Mouse (Mus musculus): ENCODE data around the gene Bicra. TPM values are rescaled to one million over a fixed set of nuclear protein-coding genes. Genes with fewer than 3 reads are reported as not detected.

Gene Bicra
- polyA plus RNA-seq, 1 experiment from 2014 or later, result 5.0 TPM

DNA sequence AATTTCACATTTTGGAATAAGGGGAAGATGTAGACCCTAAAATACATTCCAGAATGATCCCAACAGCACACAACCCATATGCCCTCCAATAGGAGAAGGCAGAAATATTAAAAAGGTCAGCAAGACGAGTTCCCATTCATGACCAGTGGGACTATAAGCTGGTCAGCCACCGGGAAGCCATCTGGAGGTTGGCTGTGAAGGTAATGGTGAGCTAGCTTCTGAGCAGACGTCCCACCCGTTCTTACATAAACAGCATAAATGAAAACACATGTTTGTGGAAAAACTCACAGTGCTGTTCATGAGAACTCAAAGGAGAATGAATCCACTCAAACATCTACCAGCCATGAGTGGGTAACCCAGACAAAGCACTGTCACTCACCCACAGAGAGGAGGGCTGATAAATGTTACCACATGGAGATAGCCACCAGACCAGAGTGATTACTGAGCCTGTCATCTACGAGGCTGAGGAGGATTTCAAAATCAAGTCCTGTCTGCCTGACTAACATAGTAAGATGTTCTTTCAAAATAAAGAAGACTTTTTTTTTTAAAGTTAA is 33.9 kb downstream of the Bicra start:
- Histone ChIP-seq H3K27me3 (ENCODE audit: control insufficient read depth, insufficient read depth, low read length) (no peaks in the 10 kb centered on the region), H3K4me3 (ENCODE audit: control insufficient read depth in 1 of 2, insufficient read depth in 1 of 2, low read depth in 1 of 2, low read length in 2 of 2) (no peak overlapping the region), H3K9me3 (ENCODE audit: control insufficient read depth, low read length) (no peaks in the 10 kb centered on the region), H3K4me1 (ENCODE audit: control insufficient read depth in 2 of 2, insufficient read depth in 2 of 2, low read length in 2 of 2) (peaks cover 4 to 33% of the 10 kb centered on the region in 2 experiments; a peak in 3 of 4 replicates), H3K9ac (ENCODE audit: low read length) (no peak overlapping the region), H3K4me2 (ENCODE audit: low read length) (no peak overlapping the region), H3K36me3 (ENCODE audit: control insufficient read depth, insufficient read depth, low read length) (0 out of 2 replicates have a peak, but pooled peaks cover 6% of the 10 kb centered on the region), H3K27ac (replicated peaks in 1 of 2; ENCODE audit: control insufficient read depth in 1 of 2, insufficient read depth in 1 of 2, low read depth in 2 of 2, low read length in 2 of 2) (no peak overlapping the region)
- no peak for ATAC-seq (ENCODE audit: insufficient number of reproducible peaks, insufficient read depth, low FRiP score, low read depth)
- WGBS, result 83% methylated on average over 5 of the region's 5 CpGs

- no peak overlapping the region for H3K9ac ChIP-seq (ENCODE audit: low read length)
- H3K27me3 ChIP-seq (ENCODE audit: control insufficient read depth, insufficient read depth, low read length), result no peaks in the 10 kb centered on the region
- ATAC-seq (ENCODE audit: insufficient number of reproducible peaks, insufficient read depth, low FRiP score, low read depth), result no peak
- no peak overlapping the region for H3K4me3 ChIP-seq (ENCODE audit: control insufficient read depth in 1 of 2, insufficient read depth in 1 of 2, low read depth in 1 of 2, low read length in 2 of 2)
- H3K4me1 ChIP-seq (ENCODE audit: control insufficient read depth in 2 of 2, insufficient read depth in 2 of 2, low read length in 2 of 2), result peaks cover 4 to 33% of the 10 kb centered on the region in 2 experiments; a peak in 3 of 4 replicates
- no peak overlapping the region for H3K27ac ChIP-seq (replicated peaks in 1 of 2; ENCODE audit: control insufficient read depth in 1 of 2, insufficient read depth in 1 of 2, low read depth in 2 of 2, low read length in 2 of 2)
- H3K36me3 ChIP-seq (ENCODE audit: control insufficient read depth, insufficient read depth, low read length), result 0 out of 2 replicates have a peak, but pooled peaks cover 6% of the 10 kb centered on the region
- no peaks in the 10 kb centered on the region for H3K9me3 ChIP-seq (ENCODE audit: control insufficient read depth, low read length)
- WGBS, result 77% methylated on average over 11 of the region's 11 CpGs
- H3K4me2 ChIP-seq (ENCODE audit: low read length), result no peak overlapping the region
Measured at GRCm38 (mm10) chr7:16012576-16013263, 35.0 kb downstream of the Bicra start.

DNA sequence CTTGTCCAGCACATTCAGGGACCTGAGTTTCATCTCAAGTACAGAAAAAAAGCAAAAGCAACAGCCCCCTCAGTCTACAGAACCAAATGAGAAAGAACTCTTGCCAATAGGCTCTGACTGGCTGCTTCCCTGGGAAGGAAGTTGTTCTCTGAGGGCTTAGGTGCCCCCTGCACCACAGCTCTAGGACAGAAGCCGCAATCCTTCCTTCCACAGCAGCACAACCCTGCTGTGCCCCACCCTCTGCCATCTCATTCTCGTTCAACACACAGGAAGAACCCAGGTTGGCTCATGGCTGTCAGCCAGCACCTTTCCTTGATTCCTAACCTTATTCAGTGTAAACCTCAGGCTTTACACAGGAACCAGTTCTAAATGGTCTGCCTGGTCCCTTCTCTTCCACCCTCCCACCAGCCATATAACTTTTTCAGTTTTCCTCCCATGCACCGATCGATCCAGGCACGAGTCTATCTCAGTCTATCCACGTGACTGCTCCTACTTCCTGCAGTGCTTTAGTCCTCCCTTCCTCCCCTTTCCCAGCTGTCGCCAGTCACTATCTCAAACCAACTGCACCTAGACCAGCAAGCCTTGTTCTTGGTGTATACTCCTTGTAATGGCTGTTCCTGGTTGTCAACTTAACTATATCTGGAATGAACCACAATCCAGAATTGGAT is 36.2 kb downstream of the Bicra start:
- Histone ChIP-seq H3K36me3 (ENCODE audit: control insufficient read depth, insufficient read depth, low read length) (0 out of 2 replicates have a peak, but pooled peaks cover 6% of the 10 kb centered on the region), H3K27ac (replicated peaks in 1 of 2; ENCODE audit: control insufficient read depth in 1 of 2, insufficient read depth in 1 of 2, low read depth in 2 of 2, low read length in 2 of 2) (no peak overlapping the region), H3K9me3 (ENCODE audit: control insufficient read depth, low read length) (no peaks in the 10 kb centered on the region), H3K4me3 (ENCODE audit: control insufficient read depth in 1 of 2, insufficient read depth in 1 of 2, low read depth in 1 of 2, low read length in 2 of 2) (no peak overlapping the region), H3K4me1 (ENCODE audit: control insufficient read depth in 2 of 2, insufficient read depth in 2 of 2, low read length in 2 of 2) (peaks cover 4 to 33% of the 10 kb centered on the region in 2 experiments; a peak in 3 of 4 replicates), H3K4me2 (ENCODE audit: low read length) (no peak overlapping the region), H3K27me3 (ENCODE audit: control insufficient read depth, insufficient read depth, low read length) (no peaks in the 10 kb centered on the region), H3K9ac (ENCODE audit: low read length) (0 out of 2 replicates have a peak overlapping the region, but pooled peaks have one; percentile 11)
- ATAC-seq (ENCODE audit: insufficient number of reproducible peaks, insufficient read depth, low FRiP score, low read depth), result no peak
- 67% methylated on average over 7 of the region's 7 CpGs for WGBS

- Histone ChIP-seq H3K27ac (replicated peaks in 1 of 2; ENCODE audit: control insufficient read depth in 1 of 2, insufficient read depth in 1 of 2, low read depth in 2 of 2, low read length in 2 of 2) (no peak overlapping the region), H3K4me1 (ENCODE audit: control insufficient read depth in 2 of 2, insufficient read depth in 2 of 2, low read length in 2 of 2) (peaks cover 4 to 32% of the 10 kb centered on the region in 2 experiments; a peak in 3 of 4 replicates), H3K4me2 (ENCODE audit: low read length) (no peak overlapping the region), H3K36me3 (ENCODE audit: control insufficient read depth, insufficient read depth, low read length) (peaks cover 11% of the 10 kb centered on the region; the same call in 1 of the 2 replicates), H3K4me3 (ENCODE audit: control insufficient read depth in 1 of 2, insufficient read depth in 1 of 2, low read depth in 1 of 2, low read length in 2 of 2) (no peak overlapping the region), H3K27me3 (ENCODE audit: control insufficient read depth, insufficient read depth, low read length) (no peaks in the 10 kb centered on the region), H3K9ac (ENCODE audit: low read length) (no peak overlapping the region), H3K9me3 (ENCODE audit: control insufficient read depth, low read length) (no peaks in the 10 kb centered on the region)
- ATAC-seq (ENCODE audit: insufficient number of reproducible peaks, insufficient read depth, low FRiP score, low read depth), result no peak
- 47% methylated on average over 5 of the region's 5 CpGs for WGBS
Measured at GRCm38 (mm10) chr7:16010649-16011048, 37.1 kb downstream of the Bicra start.

DNA sequence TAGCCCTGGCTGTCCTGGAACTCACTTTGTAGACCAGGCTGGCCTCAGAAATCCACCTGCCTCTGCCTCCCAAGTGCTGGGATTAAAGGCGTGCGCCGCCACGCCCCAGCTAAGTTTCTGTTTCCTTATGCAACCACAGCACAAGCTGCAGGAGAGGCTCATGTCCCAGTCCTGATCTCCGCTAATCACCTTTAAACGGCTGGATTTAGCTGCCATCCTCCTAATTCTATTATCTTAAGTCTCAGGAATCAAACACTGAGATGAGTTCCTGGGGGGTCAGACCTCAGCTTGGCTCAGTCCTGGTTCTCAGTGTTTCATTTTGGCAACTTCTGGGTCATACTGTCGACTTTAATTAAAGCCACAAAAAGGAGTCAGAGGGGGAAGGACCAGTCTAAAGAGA is 38.1 kb downstream of the Bicra start:
- Histone ChIP-seq H3K27me3 (ENCODE audit: control insufficient read depth, insufficient read depth, low read length) (no peaks in the 10 kb centered on the region), H3K4me3 (ENCODE audit: control insufficient read depth in 1 of 2, insufficient read depth in 1 of 2, low read depth in 1 of 2, low read length in 2 of 2) (no peak overlapping the region), H3K36me3 (ENCODE audit: control insufficient read depth, insufficient read depth, low read length) (peaks cover 11% of the 10 kb centered on the region; the same call in 1 of the 2 replicates), H3K9ac (ENCODE audit: low read length) (no peak overlapping the region), H3K4me1 (ENCODE audit: control insufficient read depth in 2 of 2, insufficient read depth in 2 of 2, low read length in 2 of 2) (peaks cover 5 to 26% of the 10 kb centered on the region in 2 experiments; a peak in 3 of 4 replicates), H3K27ac (replicated peaks in 1 of 2; ENCODE audit: control insufficient read depth in 1 of 2, insufficient read depth in 1 of 2, low read depth in 2 of 2, low read length in 2 of 2) (no peak overlapping the region), H3K9me3 (ENCODE audit: control insufficient read depth, low read length) (no peaks in the 10 kb centered on the region), H3K4me2 (ENCODE audit: low read length) (no peak overlapping the region)
- ATAC-seq (ENCODE audit: insufficient number of reproducible peaks, insufficient read depth, low FRiP score, low read depth), result no peak
- 89% methylated on average over 7 of the region's 7 CpGs for WGBS

DNA sequence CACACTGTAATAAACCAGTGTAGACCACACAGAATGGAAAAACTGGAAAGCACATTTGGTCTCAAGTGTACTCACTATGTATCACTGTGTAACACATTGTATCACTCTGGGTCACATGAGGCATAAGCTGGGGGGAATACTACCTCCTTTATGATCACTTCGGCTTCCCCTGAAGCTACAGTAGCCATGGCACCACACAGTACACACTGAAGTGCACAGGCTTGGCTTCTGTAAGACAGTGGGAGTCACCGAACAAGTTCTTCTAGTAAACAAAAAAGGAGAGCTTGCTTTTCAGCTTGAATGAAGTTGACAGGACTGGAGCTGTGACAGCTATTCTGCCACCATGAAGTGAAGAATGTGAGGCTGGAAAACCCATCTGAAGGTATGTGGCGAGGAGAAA is 42.7 kb downstream of the Bicra start:
- no peak for ATAC-seq (ENCODE audit: insufficient number of reproducible peaks, insufficient read depth, low FRiP score, low read depth)
- Histone ChIP-seq H3K27ac (replicated peaks in 1 of 2; ENCODE audit: control insufficient read depth in 1 of 2, insufficient read depth in 1 of 2, low read depth in 2 of 2, low read length in 2 of 2) (no peak overlapping the region), H3K4me2 (ENCODE audit: low read length) (no peak overlapping the region), H3K4me1 (ENCODE audit: control insufficient read depth in 2 of 2, insufficient read depth in 2 of 2, low read length in 2 of 2) (peaks cover 10 to 29% of the 10 kb centered on the region in 2 experiments), H3K4me3 (ENCODE audit: control insufficient read depth in 1 of 2, insufficient read depth in 1 of 2, low read depth in 1 of 2, low read length in 2 of 2) (no peak overlapping the region), H3K36me3 (ENCODE audit: control insufficient read depth, insufficient read depth, low read length) (peaks cover 5% of the 10 kb centered on the region; the same call in 1 of the 2 replicates), H3K9ac (ENCODE audit: low read length) (no peak overlapping the region), H3K27me3 (ENCODE audit: control insufficient read depth, insufficient read depth, low read length) (no peaks in the 10 kb centered on the region), H3K9me3 (ENCODE audit: control insufficient read depth, low read length) (no peaks in the 10 kb centered on the region)
- WGBS, result 79% methylated on average over 3 of the region's 3 CpGs

- Histone ChIP-seq H3K9me3 (ENCODE audit: control insufficient read depth, low read length) (no peaks in the 10 kb centered on the region), H3K36me3 (ENCODE audit: control insufficient read depth, insufficient read depth, low read length) (peaks cover 5% of the 10 kb centered on the region; the same call in 1 of the 2 replicates), H3K4me3 (ENCODE audit: control insufficient read depth in 1 of 2, insufficient read depth in 1 of 2, low read depth in 1 of 2, low read length in 2 of 2) (no peak overlapping the region), H3K9ac (ENCODE audit: low read length) (no peak overlapping the region), H3K4me2 (ENCODE audit: low read length) (no peak overlapping the region), H3K27me3 (ENCODE audit: control insufficient read depth, insufficient read depth, low read length) (no peaks in the 10 kb centered on the region), H3K4me1 (ENCODE audit: control insufficient read depth in 2 of 2, insufficient read depth in 2 of 2, low read length in 2 of 2) (peaks cover 10 to 29% of the 10 kb centered on the region in 2 experiments), H3K27ac (replicated peaks in 1 of 2; ENCODE audit: control insufficient read depth in 1 of 2, insufficient read depth in 1 of 2, low read depth in 2 of 2, low read length in 2 of 2) (no peak overlapping the region)
- no peak for ATAC-seq (ENCODE audit: insufficient number of reproducible peaks, insufficient read depth, low FRiP score, low read depth)
- WGBS, result 67% methylated on average over 12 of the region's 12 CpGs
Measured at GRCm38 (mm10) chr7:16004177-16004856, 43.4 kb downstream of the Bicra start.
